Mouse (Mus musculus) bone marrow, adult 2 months (tissue): ENCODE measurements around the gene Ttc41. TPM values are rescaled to one million over a fixed set of nuclear protein-coding genes. Genes with fewer than 3 reads are reported as not detected.
A peak's percentile ranks its signal among the peaks of the same experiment; 100 is the strongest.

ENCODE experiments used
- H3K27ac ChIP-seq: fragments of 200-500 bp; 2 replicates; pipeline ENCODE4 v1.5.1; 2012; ENCODE audit warnings: low read depth, mild to moderate bottlenecking, control low read depth, inconsistent platforms, low read length; ENCODE audit not compliant: control insufficient read depth, poor library complexity, insufficient read depth
- H3K4me1 ChIP-seq: fragments of 200-500 bp; 2 replicates; pipeline ENCODE4 v1.6.1; 2011; ENCODE audit warnings: low read length; ENCODE audit not compliant: control insufficient read depth, insufficient read depth
- H3K4me3 ChIP-seq: fragments of 200-500 bp; replicated peaks from 2 replicates; pipeline ENCODE3; 2011; ENCODE audit warnings: mild to moderate bottlenecking, low read depth, low read length, control low read depth; ENCODE audit not compliant: control insufficient read depth
- CTCF ChIP-seq: fragments of 200-500 bp; IDR thresholded peaks from 2 replicates; pipeline ENCODE4 v1.5.1; 2011; ENCODE audit warnings: low read length, control low read depth; ENCODE audit not compliant: control insufficient read depth, insufficient read depth
- POLR2A ChIP-seq: fragments of 200-500 bp; IDR thresholded peaks from 2 replicates; pipeline ENCODE4 v1.6.1; 2011; ENCODE audit warnings: low read depth, mild to moderate bottlenecking, control low read depth, low read length, borderline replicate concordance; ENCODE audit not compliant: control insufficient read depth
- WGBS: fragments of 180-500 bp; shearing (Covaris S2); methylation state at CpG from one replicate; pipeline ENCODE4 v1.1.7; 2018; 5-methylcytosine and 5-hydroxymethylcytosine counted together
- polyA plus RNA-seq: library from polyadenylated mRNA; stranded (reverse); fragments of >200 nt; gene quantifications from 2 replicates; pipeline ENCODE4 v1.2.4, GENCODE M21; 2011; ENCODE audit warnings: low replicate concordance; ENCODE audit not compliant: missing spikeins, insufficient read depth, insufficient read length

Ttc41 gene
- polyA plus RNA-seq, 1 experiment = 4.4 TPM

DNA sequence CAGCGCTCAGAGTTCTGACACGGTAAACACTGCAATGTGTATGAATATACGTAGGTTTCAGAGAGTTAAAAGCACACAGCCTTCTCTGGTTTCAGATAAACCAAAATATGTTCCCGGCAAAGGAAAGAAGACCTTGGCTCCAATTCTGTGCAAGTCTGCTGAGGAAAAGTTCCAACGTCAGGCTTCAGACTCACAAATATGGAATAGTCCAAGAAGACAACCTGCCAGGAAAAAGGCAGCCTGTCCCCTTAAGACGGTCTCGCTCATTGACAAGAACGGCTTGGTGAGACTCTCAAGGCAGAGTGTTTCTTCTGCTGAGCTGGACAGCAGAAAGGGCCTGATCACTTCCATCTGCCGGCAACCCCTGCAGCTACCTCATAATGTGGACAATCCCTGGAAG is 70.7 kb downstream of the Ttc41 start:
- Histone ChIP-seq H3K4me1 (peaks cover 3% of the 10 kb centered on the region), H3K27ac (no peak overlapping the region), H3K4me3 (no peak overlapping the region)
- TF ChIP-seq POLR2A (no peak), CTCF (no peak)
- WGBS = 88% methylated on average over 9 of the region's 9 CpGs

DNA sequence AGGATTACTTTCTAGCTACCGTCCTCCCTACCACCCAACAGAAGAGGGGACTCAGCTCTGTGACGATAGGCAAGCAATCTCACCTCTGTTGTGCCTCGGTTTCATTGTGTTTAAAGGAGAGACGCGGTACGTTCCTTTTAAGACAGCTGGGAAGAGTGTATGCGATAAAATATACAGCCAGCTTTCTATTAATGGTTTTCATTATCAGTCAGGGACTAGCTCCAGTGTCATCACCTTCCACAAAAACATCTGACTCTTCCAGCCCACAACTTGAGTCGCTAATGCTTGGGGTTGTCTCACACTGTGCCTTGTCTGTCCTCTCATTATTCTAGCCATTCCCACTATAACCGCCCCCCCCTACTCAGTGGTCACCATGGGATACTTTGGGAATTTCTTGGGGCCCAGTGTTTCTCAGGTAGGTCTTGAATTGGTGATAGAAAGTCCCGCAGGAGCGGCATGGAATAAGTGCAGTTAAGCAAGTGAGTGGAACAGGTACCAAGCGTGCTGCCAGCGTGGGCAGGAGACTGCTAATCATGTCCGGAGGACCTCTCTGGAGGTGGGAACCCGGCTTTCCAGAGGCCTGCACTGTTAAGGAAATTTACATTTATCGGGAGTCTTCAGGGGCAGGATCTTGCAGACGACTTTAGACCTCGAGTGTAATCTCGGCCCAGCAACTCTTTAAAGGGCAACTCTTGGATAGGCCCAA is 72.2 kb downstream of the Ttc41 start:
- Histone ChIP-seq H3K27ac (peak overlapping the region; percentile 95), H3K4me1 (peaks cover 3% of the 10 kb centered on the region), H3K4me3 (peak overlapping the region; percentile 96)
- TF ChIP-seq CTCF (no peak), POLR2A (no peak)
- 55% methylated on average over 19 of the region's 19 CpGs for WGBS

DNA sequence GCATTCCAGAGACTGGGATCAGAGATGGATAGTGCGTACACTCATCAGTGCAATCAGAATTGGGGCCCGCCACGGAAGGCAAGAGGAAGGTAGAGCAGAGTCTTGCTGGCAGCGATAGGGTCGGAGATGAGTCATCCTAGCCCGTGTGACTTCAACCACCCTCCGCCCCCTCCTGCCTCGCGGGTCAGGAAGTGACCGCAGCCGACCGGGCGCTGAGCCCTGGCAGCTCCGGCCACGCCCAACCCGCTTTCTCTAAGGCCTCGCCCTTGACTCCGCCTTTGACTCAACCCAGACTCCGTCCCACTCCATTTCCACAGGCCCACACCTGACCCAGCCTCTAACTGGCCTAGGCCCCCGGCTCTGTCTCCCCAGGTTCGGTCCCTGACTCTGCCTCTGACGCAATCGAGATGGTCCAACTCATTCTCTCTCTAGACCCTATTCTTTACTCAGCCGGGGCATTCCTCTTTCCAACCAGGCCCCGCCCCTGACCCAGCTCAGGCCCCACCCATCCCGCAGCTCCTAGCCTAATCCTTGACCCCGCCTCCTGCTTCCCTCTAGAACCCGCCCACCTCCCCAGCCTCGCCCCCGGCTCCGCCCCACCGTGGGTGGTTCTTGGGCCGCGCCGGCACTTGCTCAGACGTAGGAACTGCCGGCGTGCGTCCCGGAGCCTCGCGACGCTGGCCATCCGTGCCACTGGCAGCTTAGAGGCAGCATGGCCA is 72.9 kb downstream of the Ttc41 start, which contains the start of gene Nt5dc3:
Gene Nt5dc3 (plus strand): TSS at position 608 of the 719 bp plus-strand sequence.
- H3K4me1 ChIP-seq = peaks cover 3% of the 10 kb centered on the region
- TF ChIP-seq CTCF = no peak
- peak; percentile 98 for TF ChIP-seq POLR2A
- peak within 1 kb of the TSS; percentile 96 for H3K4me3 ChIP-seq
- 1% methylated on average over 44 of the region's 44 CpGs for WGBS
- peak within 1 kb of the TSS; percentile 95 for H3K27ac ChIP-seq

GRCm38 (mm10) chr10:86779117-86779755 is 73.6 kb downstream of the Ttc41 start:
- H3K27ac ChIP-seq = peak overlapping the region; percentile 63; the same call in 1 of the 2 replicates
- under 1% methylated on average over 58 of the region's 58 CpGs for WGBS
- H3K4me1 ChIP-seq = peaks cover 3% of the 10 kb centered on the region
- TF ChIP-seq POLR2A = no peak
- TF ChIP-seq CTCF = no peak
- peak overlapping the region; percentile 56 for H3K4me3 ChIP-seq

GRCm38 (mm10) chr10:86779816-86780500 is 74.3 kb downstream of the Ttc41 start:
- TF ChIP-seq CTCF (no peak), POLR2A (no peak)
- Histone ChIP-seq H3K4me1 (peaks cover 3% of the 10 kb centered on the region), H3K4me3 (peak overlapping the region; percentile 56), H3K27ac (no peak overlapping the region)
- WGBS = 22% methylated on average over 12 of the region's 12 CpGs

DNA sequence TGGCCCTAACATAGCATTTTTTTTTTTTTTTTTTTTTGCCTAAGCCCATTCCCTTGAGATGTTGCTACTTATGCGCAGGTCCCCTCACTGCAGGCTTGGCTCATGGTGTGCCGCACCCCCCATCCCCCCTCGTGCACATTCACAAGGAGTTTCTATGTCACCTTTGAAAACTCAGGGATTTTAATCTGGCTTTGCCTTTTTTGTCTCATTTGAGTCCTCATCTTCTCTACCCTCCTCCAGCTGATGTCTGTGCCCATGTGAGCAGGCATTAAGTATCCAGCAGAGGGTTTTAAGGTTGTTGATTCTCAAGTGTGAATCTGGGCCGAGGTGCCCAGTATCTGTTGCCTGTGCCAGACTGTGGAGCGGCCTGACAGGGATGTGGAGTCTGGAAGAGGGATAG is 76.0 kb downstream of the Ttc41 start:
- Histone ChIP-seq H3K27ac (no peak overlapping the region), H3K4me3 (no peak overlapping the region), H3K4me1 (peaks cover 3% of the 10 kb centered on the region)
- WGBS = 85% methylated on average over 5 of the region's 5 CpGs
- TF ChIP-seq POLR2A = no peak
- no peak for TF ChIP-seq CTCF

DNA sequence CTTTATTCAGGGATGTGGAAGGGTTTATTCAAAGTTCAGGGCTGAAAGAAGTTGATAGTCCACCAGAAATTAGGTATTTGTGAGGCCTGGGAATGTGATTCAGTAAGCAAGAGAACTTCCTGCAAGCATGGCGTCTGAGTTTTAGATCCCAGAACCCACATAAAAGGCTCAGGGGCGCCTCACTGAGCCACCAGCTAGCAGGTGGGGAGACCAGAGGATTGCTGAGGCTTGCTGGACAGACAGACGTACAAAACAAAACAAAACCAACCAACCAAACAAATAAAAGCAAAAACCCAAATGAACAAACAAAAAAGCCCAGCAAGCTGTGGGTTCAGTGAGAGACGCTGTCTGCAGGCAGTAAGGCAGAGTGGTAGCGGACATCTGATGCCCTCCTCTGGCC is 77.0 kb downstream of the Ttc41 start:
- no peak overlapping the region for H3K4me3 ChIP-seq
- TF ChIP-seq POLR2A (no peak), CTCF (no peak)
- no peak overlapping the region for H3K27ac ChIP-seq
- 82% methylated on average over 5 of the region's 5 CpGs for WGBS
- peaks cover 3% of the 10 kb centered on the region for H3K4me1 ChIP-seq

DNA sequence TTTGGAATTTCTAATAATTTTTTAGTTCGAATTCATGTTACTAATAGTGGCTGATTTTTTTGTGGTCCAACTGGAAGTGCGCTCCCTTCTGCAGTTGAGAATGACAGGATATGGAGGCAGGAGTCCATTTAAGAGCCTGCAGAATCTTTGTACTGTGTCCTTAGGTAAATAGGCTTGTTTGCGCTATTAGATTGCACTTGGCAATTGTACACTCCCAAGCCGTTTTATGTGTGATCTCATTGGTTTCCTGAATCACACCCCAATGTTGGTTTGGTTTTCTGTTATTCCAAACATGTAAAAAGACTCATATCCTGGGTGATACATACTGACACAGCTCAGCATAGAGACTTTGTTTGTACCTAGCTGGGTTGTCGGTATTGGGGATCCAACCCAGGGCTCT is 78.0 kb downstream of the Ttc41 start:
- H3K27ac ChIP-seq = no peak overlapping the region

More for the DNA sequence above, 78.0 kb downstream of the Ttc41 start:
- Histone ChIP-seq H3K4me3 (no peak overlapping the region), H3K4me1 (peaks cover 3% of the 10 kb centered on the region)
- TF ChIP-seq CTCF = no peak
- no peak for TF ChIP-seq POLR2A
- WGBS = 78% methylated on average over 5 of the region's 5 CpGs
